Mouse (Mus musculus) cerebellum, adult (tissue): Measurements from ENCODE around the gene Vcpkmt.

Experiments used
- ATAC-seq: cut with Nextera tagmentation; 2 replicates; pipeline ENCODE4 v1.9.2; 2017; ENCODE audit warnings: mild to moderate bottlenecking, moderate library complexity, mixed read lengths; ENCODE audit not compliant: insufficient number of reproducible peaks, low FRiP score, low TSS enrichment

Gene Vcpkmt

DNA sequence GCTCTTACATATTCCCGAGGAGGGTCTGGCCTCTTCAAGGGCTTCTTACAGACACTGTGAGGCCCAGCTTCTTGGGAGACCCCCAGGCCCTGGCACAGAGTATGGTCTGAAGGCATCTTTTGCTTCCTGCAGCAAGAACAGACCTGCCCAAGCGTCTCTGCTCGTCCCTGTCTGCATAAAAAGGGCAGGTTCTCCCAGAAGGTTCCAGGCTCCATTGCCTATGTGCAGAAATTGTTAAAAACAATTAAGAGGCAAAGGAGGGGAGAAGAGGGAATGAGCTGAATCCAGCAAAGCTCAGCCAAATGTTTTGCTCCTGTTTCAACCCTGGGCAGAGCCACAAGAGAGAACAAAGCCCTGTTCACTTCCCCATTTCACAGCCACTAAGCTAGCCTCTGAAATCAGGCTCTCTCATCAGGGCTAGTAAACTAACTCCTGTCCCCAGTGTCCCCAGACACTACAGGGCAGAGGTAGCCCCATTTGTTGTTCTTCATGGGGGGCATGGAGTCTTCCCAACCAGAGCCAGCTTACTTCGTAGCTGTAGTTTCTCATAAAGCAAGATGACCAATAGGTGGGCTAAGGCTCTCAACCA is 44.4 kb downstream of the Vcpkmt start:
- ATAC-seq: no peak

DNA sequence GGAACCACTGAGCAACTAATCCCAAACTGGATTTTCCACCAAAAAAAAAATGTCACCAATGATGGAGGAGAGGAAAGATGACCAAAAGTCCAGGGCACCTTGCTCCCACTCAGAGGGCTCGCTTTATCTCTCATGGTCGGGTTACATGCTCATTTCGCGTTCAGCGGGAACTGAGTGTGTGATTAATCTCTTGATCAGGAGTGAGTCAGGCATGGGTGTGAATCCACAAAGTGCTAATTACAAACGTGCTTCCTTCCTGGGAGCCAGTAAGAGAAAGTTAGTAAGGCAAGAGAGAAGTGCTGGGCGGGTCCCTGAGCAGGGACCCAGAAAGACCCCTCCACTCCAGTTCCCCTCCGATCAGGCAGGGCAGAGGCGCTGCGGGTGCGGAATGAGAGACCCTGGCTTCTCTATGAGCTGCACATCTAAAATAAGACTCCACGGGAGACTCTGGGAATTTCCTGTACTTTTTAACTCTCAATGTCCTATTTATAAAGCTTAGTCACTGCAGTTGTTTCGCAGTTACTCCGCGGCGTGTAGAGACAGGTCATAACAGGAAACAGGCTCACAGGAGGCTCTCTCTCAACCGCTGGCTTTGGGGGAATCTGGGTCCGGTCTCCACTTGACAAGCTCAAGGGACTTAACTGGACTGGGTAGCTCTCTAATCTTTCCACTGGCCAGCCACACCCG is 45.0 kb downstream of the Vcpkmt start:
- no peak for ATAC-seq

DNA sequence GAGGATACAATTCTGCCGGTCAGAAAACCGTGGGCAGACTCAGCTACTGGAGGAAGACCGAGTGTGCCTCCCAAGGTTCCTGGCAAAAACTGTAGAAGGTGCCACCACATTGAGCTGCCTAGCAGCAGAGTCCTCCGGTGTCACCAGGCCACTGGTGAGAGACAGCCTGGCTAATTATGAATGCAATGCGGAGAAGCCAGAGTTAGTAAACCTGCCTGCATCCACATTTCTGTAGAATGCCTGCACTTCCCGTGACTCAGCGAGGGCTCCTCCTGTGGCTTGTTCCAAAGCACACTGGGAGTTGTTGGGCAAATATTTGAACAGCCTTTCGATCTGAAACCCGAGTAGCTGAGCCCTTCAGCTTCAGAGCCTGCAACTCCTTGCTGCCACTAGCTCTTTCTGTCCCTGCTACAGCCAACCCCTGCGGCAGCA is 45.6 kb downstream of the Vcpkmt start:
- ATAC-seq: peak; percentile 74

DNA sequence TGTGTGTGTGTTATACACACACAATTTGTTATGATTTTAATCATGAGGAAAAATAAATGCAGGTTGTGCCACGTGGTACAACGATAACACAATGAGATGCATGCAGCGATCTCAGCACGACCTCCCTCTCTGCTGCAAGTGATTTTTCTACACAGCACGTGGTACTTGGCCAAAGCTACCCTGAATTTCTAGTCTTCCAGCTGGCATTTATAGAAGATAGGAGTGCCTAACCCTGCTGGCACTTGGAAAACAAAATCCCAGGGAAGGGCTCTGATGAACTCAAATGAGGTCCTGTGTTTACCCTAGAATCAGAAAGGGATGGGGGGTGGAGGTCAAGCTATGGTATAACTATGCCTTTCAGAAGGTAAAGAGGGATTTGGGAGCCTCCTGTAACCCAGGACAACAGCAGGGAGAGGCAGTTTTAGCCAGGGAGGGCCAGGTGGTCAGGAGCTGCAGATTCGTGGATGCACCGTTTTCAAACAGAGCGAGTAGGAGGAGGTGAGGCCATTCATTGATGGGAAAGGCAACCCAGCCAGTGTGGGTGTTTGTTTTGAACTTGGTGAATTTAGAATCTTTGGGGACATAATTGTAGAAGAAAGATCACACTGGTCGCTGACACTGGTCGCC is 46.1 kb downstream of the Vcpkmt start:
- ATAC-seq: peak; percentile 64

DNA sequence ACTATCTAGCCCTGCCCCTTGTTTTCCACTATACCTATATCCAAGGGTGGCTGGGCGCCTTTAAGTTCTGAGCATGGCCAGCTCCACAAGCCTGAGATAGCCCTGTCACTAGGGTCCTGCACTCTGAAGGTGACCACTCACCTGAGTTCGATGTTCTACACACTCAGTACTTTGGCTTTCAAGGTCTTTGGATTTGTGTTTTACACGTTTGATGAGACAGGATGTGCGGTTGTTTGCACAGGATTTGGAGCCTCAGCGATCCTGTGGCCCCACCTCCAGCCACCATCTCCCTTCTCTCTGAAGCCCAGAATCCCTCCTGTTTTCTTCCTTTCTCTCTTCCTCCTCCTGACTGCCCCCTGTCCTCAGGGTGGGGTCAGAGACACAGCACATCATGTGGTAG is 49.6 kb downstream of the Vcpkmt start:
- ATAC-seq: no peak

DNA sequence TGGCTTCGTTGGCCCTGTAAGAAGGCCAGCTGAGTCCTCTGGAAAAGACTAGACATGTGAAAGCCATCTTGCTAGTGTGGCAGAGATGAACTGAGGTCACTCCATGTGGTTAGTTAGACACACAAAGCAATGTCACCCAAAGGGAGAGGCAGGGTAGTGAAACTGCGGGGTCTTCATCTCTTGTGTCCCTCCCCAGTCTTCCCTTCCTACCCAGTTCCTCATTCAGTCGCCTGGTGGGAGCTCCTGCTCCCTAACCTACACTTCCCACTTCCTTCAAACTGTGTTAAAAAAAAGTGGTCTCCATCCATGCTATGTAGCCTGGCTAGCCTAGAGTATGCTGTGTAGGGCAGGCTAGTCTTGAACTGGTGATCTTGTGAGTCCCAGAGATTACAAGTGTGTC is 50.3 kb downstream of the Vcpkmt start:
- ATAC-seq: no peak

DNA sequence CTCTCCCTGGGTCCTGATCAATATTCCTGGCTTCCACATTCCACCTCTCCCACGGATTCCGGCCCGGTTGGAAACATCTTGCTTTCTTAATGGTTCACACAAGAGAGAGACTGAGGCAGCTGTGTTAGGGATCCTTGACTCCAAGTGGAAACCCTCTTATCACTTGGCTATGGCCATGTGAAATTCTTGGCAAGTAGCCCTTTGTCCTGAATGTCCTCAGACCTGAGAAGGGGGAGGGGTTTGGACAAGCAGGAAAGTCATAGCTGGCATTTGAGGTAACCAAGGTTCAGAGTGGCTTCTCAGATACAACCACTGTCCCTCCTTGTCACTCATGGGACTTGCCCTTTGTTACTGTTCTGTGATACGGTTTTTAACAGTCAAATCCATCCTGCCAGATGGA is 50.7 kb downstream of the Vcpkmt start:
- no peak for ATAC-seq

DNA sequence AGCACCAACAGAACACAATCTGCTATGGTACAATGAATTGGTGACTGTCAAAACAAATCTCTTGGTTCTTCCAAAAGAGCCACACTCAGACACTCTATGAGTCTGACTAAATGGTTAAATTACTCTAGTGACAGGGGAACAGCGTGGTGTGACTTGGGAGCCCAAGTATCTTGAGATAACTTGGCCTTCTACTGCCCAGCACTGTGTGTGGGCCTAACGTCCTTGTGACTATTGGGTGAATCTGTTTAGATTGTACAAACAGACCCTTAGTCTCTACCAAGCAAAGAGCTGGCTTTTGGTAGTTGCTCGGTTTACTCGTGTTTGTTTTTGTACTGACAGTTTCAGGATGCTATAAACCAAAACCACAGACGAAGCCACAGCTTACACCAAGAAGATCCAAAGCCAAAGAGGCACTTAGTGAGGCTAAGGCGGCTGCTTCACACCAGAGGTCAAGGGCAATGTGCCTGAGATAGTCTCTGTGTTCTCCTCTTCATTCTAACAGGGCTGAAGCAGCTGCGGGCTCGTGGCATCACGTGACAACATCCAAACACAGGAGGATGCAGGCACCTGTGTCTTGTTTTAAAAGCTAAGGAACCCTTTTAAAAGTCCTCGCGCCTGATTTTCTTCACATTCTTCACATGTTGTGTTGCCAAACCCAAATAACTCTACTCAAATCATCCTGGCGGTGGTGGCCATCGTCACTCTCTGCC is 53.0 kb downstream of the Vcpkmt start:
- no peak for ATAC-seq

DNA sequence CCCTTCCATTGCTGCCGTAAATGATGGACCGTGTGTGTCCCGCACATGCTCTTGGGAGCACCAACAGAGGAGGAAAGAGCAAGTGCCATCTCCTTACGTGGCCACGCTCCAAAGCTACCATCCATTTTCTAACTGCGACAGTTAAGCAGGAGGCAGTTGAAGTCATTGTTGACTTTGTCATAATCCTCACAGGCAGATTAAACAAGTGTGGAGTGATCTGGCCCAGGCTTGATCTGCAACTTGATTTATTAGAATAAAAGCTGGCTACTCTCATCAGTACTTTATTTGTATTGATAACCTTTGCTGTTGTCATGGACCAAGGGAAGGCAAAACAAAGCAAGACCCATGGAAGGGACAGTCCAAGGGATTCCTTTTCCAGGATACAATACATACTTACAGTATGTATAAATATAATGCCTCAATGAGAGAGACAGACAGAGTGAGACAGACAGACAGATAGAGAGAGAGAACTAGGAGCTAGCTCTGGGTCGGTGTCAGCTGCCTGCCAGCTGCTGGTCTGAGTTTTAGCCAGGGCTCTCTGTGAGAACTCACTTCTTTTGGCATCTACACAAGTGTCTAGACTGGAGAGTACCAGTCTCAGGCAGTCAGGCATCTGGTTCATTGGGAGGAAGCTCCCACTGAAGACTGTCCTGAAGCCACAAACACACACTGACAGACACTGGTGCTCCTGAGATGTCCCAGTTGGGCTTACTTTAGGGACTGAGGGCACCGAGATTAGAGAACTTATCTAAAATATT is 54.4 kb downstream of the Vcpkmt start:
- ATAC-seq: no peak
